Mouse (Mus musculus): ENCODE measurements at regions not wholly inside any gene's neighbourhood (a gene's known extent, or its start where the extent isn't known, plus 50 kb on each side); places are given as distances from the start of the nearest gene placed in this dataset.

DNA sequence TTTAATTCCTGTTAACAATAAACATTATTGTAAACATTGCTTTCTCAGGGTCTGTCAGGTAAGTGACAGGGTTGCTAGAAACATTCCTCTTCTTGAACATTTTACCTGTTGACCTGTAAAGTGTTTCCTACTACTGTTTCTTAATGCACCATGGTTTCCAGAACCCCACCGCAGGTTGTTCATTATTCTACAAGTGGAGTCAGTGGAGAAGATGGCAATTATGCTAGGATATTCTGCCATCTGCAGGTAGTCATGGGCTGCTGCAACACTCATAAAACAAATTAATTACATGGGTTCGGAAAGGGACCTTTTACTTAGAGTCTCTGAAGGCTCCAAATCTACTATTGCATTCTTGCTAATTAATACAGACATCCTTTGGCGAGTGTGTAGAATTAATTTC lies 239.1 kb upstream of the Pdzrn3 start:
- intact Hi-C loops (cut with DNase I) = loop anchor here (2.0 to 10.0 kb wide), 3 partner anchors 242 to 734 kb away; partner anchors contain the start of gene Pdzrn3
- no peak for DNase-seq (ENCODE audit: low spot score in 2 of 2)

GRCm38 (mm10) chr6:101609015-101609414 lies 231.3 kb upstream of the Pdzrn3 start:
- intact Hi-C loops (cut with DNase I) = loop anchor here (10.0 kb wide), 1 partner anchor 54 kb away; no protein-coding TSS in a partner anchor
- no peak for DNase-seq (ENCODE audit: low spot score in 2 of 2)

GRCm38 (mm10) chr6:101603083-101603482 lies 225.4 kb upstream of the Pdzrn3 start:
- intact Hi-C loops (cut with DNase I) = loop anchor here (10.0 kb wide), 1 partner anchor 48 kb away; no protein-coding TSS in a partner anchor
- no peak for DNase-seq (ENCODE audit: low spot score in 2 of 2)

GRCm38 (mm10) chr6:101596995-101597394 lies 219.3 kb upstream of the Pdzrn3 start:
- no peak for DNase-seq (ENCODE audit: low spot score in 2 of 2)
- intact Hi-C loops (cut with DNase I) = no loop called here

DNA sequence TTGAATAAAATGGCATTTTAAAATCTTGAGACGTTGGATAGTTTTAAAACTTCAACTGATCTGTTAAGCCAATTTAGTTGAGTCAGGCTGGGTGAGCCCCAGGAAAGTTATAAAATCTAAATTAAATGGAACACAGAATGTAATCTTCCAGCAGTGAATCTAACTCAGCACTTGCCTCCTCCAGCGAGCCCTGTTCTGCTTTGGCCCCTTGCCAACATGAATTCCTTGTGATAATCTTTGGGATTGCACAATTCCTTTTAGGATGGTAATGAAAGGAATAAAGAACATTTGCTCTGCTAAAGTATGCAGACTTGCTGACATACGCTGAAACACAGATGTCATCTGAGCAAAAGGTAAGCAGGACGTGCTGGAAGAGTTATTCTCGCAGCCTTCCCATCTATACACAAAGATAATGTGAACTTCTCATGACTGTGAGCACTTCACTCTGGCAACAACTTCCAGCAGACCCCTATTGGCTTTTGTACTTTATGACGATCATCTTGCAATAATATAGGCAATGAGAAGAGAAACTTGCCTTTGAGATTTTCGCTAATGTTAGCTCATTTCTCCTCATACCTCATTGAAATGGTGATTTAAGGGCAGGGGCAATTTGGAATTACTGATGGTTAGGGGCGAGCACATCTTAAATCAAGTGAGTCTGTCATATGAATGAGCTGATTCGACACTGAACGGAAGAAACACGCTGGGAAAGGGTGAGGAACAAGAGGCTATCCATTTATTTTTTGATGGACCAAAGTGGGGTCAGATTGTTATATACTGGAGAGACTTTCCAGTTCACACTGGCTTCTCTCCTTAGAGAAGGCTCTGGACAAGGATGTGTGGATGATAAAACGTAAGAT lies 216.3 kb upstream of the Pdzrn3 start:
- intact Hi-C loops (cut with DNase I) = no loop called here
- no peak for DNase-seq (ENCODE audit: low spot score in 2 of 2)

GRCm38 (mm10) chr6:101585871-101586270 lies 208.2 kb upstream of the Pdzrn3 start:
- DNase-seq (ENCODE audit: low spot score in 2 of 2) = no peak
- intact Hi-C loops (cut with DNase I) = no loop called here

DNA sequence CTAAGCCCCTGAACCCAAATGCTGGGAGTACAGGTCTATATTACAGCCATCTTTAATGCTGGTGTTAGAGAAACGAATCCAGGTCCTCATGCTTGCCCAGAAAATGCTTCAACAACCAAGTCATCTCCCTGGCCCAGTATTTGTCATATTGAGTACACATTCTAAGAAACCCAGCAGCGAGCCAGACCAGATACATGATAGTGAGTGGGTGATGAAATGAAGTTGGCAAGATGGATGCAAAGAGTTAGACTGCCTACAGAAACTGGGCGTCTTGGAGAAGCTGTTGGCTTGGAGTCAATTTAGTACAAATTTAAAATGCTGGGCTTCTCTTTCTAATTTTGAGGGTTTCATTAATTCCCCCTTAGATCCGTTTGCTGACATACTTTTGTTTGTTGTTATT lies 203.1 kb upstream of the Pdzrn3 start:
- intact Hi-C loops (cut with DNase I) = no loop called here
- peak in 1 of 2 experiments; percentile 5 for DNase-seq (ENCODE audit: low spot score in 2 of 2)

DNA sequence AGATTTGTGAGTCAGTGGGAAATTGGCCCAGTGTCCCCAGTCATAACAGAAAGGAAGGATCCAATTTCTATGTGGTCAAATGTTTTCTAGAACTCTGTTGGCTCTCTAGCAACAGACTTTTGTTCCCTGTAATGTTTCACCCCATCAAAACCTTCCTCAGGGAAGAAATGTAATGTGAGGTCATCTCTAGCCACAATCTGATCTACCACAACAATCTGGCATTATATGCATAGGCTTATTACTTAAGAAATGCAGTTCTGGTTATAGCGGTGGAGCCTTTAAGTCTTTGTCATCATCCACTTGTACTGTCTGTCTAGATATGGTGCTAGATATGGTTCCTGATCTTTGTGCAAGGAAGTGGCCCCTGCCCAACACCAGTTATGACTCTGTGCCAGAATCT lies 178.4 kb upstream of the Pdzrn3 start:
- no peak for DNase-seq (ENCODE audit: low spot score in 2 of 2)
- intact Hi-C loops (cut with DNase I) = loop anchor here (10.0 kb wide), 1 partner anchor 49 kb away; no protein-coding TSS in a partner anchor

DNA sequence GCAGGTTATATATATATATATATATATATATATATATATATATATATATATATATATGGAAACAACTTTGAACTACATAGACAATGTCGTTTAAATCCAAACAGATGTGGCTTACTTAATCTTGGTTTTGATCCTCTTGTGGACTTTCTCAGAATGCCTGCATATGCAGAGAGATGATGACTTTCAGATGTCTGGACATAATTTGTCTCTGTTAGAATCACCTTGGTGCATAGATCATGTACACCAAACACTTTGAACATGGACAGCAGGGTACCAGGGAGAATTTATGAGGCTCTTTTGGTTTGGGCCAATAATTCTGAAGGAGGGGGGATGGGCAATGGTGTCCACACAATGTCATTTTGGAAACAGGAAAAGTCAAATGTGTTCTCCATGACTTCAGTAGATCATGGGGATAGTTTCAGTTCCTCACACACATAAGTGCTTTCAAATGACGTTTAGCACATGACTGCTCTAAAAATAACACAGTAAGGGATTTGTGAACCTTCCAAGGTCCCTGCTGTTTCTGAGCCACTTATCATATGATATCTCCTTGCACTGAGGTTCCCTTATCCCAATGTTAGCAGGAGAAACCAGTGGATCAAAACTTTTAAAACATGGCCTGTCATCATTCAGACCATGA lies 177.4 kb upstream of the Pdzrn3 start:
- DNase-seq (ENCODE audit: low spot score in 2 of 2) = no peak
- intact Hi-C loops (cut with DNase I) = loop anchor here (10.0 kb wide), 1 partner anchor 50 kb away; no protein-coding TSS in a partner anchor

GRCm38 (mm10) chr6:101550501-101551268 lies 173.0 kb upstream of the Pdzrn3 start:
- intact Hi-C loops (cut with DNase I) = loop anchor here (10.0 kb wide), 1 partner anchor 54 kb away; no protein-coding TSS in a partner anchor
- DNase-seq (ENCODE audit: low spot score in 2 of 2) = peak; percentile 59 to 74

DNA sequence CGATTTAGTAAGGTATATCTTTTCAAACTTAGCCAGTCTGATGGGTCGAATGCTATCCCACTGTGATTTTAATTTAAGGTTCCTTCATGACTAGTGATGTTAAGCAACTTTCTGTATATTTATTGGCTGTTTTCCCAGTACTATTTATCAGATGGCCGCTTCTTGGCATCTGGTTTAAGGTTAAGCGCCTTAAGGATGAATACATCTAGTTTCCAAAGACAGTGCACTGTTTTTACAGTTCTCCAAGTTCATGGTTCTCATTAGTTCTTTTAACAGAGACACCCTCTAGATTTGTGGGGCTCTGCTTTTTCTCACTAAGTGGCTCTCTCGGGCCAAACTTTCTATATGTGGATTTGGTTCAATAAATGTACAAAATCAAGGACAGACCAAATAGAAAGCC lies 159.9 kb upstream of the Pdzrn3 start:
- no peak for DNase-seq (ENCODE audit: low spot score in 2 of 2)
- intact Hi-C loops (cut with DNase I) = no loop called here

- intact Hi-C loops (cut with DNase I) = loop anchor here (5.0 kb wide), 3 partner anchors 37 to 182 kb away; no protein-coding TSS in a partner anchor
- DNase-seq (ENCODE audit: low spot score in 2 of 2) = no peak
Measured at GRCm38 (mm10) chr6:101534214-101535052, 156.7 kb upstream of the Pdzrn3 start.

DNA sequence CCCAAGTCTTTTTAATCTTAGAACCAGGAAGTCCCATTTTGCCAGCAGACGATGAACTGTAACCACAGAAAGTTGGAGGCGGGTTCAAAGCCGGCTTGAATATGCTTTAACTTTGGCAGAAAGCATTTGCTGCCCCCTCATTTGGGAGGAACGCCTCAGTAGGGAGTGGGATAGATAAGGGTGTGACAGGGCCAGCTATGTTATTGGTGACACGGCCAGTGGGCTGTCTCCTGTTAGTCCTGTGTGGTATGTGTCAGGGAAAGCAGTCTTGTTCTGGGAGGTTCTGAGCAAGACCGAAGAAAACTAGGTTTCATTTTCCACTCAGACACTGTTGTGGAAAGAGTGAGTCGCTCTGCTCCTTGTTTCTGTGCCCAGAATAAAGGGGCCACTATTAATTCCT lies 154.7 kb upstream of the Pdzrn3 start:
- intact Hi-C loops (cut with DNase I) = loop anchor here (1.0 to 5.0 kb wide), 5 partner anchors 35 to 266 kb away; no protein-coding TSS in a partner anchor
- no peak for DNase-seq (ENCODE audit: low spot score in 2 of 2)

- intact Hi-C loops (cut with DNase I) = loop anchor here (1.0 to 5.0 kb wide), 5 partner anchors 35 to 265 kb away; no protein-coding TSS in a partner anchor
- DNase-seq (ENCODE audit: low spot score in 2 of 2) = no peak
Measured at GRCm38 (mm10) chr6:101531914-101532313, 154.2 kb upstream of the Pdzrn3 start.

GRCm38 (mm10) chr6:101525129-101525528 lies 147.4 kb upstream of the Pdzrn3 start:
- intact Hi-C loops (cut with DNase I) = no loop called here
- DNase-seq (ENCODE audit: low spot score in 2 of 2) = no peak

DNA sequence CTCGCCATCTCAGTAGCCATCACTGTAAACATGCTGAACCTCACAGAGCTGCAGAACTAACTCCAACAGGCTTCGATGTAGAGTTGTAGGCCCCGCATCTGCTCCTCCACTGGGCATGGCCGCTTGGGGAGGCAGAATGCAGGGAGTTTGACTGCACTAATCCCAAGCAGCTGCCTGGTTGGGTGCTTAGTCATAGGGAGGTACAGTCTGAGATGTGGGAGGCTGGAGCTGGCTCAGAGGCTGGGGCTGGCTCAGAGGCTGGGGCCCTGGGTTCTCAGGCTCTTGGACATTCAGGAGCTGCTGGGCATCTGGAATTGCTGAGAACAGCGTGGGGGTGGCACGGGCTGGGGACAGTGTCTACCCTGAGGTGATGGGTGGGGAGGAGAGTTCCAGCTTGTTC lies 143.6 kb upstream of the Pdzrn3 start:
- intact Hi-C loops (cut with DNase I) = no loop called here
- DNase-seq (ENCODE audit: low spot score in 2 of 2) = peak; percentile 19 to 36

GRCm38 (mm10) chr6:101520755-101521154 lies 143.1 kb upstream of the Pdzrn3 start:
- intact Hi-C loops (cut with DNase I) = no loop called here
- peak; percentile 10 to 40 for DNase-seq (ENCODE audit: low spot score in 2 of 2)

- DNase-seq (ENCODE audit: low spot score in 2 of 2) = no peak
- intact Hi-C loops (cut with DNase I) = no loop called here
Measured at GRCm38 (mm10) chr6:101518904-101519701, 141.4 kb upstream of the Pdzrn3 start.
